Mouse (Mus musculus) layer of hippocampus, adult 2 months (tissue): Measurements from ENCODE around the gene Gne. TPM values are rescaled to one million over a fixed set of nuclear protein-coding genes. Genes with fewer than 3 reads are reported as not detected.

ENCODE experiments used
- DNase-seq, 2 experiments: peaks; one replicate each; pipeline ENCODE4 v3.0.0; 2022; ENCODE audit warnings: low spot score in 2 of 2
- H3K27ac ChIP-seq: fragments of 200-600 bp; 2 replicates; pipeline ENCODE4 v1.8.1; 2022
- H3K4me3 ChIP-seq: fragments of 200-600 bp; 2 replicates; pipeline ENCODE4 v1.8.1; 2022; ENCODE audit warnings: mild to moderate bottlenecking
- CTCF ChIP-seq: fragments of 200-600 bp; conservative IDR thresholded peaks from 2 replicates; pipeline ENCODE4 v1.8.1; 2022; ENCODE audit warnings: antibody characterized with exemption, mild to moderate bottlenecking, moderate library complexity
- total RNA-seq, 2 experiments: library from RNA; stranded (reverse); gene quantifications; 2 replicates each; pipeline ENCODE4 v1.2.3; 2021

Gne gene
- total RNA-seq, 2 experiments from 2014 or later = 47.4 to 53.1 TPM

- 0 out of 2 replicates have a peak overlapping the region, but pooled peaks have one; percentile 11 for H3K27ac ChIP-seq
- H3K4me3 ChIP-seq = no peak overlapping the region
- no peak for TF ChIP-seq CTCF
- no peak for DNase-seq
Measured at GRCm38 (mm10) chr4:44031521-44031920, 52.5 kb downstream of the Gne start.

GRCm38 (mm10) chr4:44029661-44030066 lies 54.3 kb downstream of the Gne start:
- H3K4me3 ChIP-seq = no peak overlapping the region
- peak overlapping the region; percentile 95 for H3K27ac ChIP-seq
- no peak for DNase-seq
- peak; percentile 41 for TF ChIP-seq CTCF

GRCm38 (mm10) chr4:44028303-44029135 lies 55.5 kb downstream of the Gne start:
- H3K4me3 ChIP-seq = peak overlapping the region; percentile 5; the same call in 1 of the 2 replicates
- peak; percentile 68 to 74 for DNase-seq
- peak overlapping the region; percentile 95 for H3K27ac ChIP-seq
- no peak for TF ChIP-seq CTCF

- Histone ChIP-seq H3K4me3 (no peak overlapping the region), H3K27ac (no peak overlapping the region)
- TF ChIP-seq CTCF = no peak
- DNase-seq = no peak
Measured at GRCm38 (mm10) chr4:44025570-44025969, 58.4 kb downstream of the Gne start.

- Histone ChIP-seq H3K4me3 (no peak overlapping the region), H3K27ac (no peak overlapping the region)
- TF ChIP-seq CTCF = no peak
- DNase-seq = no peak
Measured at GRCm38 (mm10) chr4:44024241-44024640, 59.7 kb downstream of the Gne start.

- H3K4me3 ChIP-seq = no peak overlapping the region
- DNase-seq = no peak
- TF ChIP-seq CTCF = no peak
Measured at GRCm38 (mm10) chr4:44023681-44024080, 60.3 kb downstream of the Gne start.

GRCm38 (mm10) chr4:44022766-44023165 lies 61.2 kb downstream of the Gne start:
- no peak overlapping the region for H3K4me3 ChIP-seq
- DNase-seq = no peak
- no peak for TF ChIP-seq CTCF
- no peak overlapping the region for H3K27ac ChIP-seq

More at GRCm38 (mm10) chr4:44023681-44024080, 60.3 kb downstream of the Gne start:
- H3K27ac ChIP-seq = no peak overlapping the region

GRCm38 (mm10) chr4:44022323-44022722 lies 61.7 kb downstream of the Gne start:
- DNase-seq = no peak
- Histone ChIP-seq H3K27ac (no peak overlapping the region), H3K4me3 (no peak overlapping the region)
- TF ChIP-seq CTCF = no peak

GRCm38 (mm10) chr4:44016791-44017190 lies 67.2 kb downstream of the Gne start:
- H3K4me3 ChIP-seq = no peak overlapping the region

GRCm38 (mm10) chr4:44016071-44016470 lies 67.9 kb downstream of the Gne start:
- Histone ChIP-seq H3K4me3 (no peak overlapping the region), H3K27ac (no peak overlapping the region)
- TF ChIP-seq CTCF = no peak
- no peak for DNase-seq

More at GRCm38 (mm10) chr4:44016791-44017190, 67.2 kb downstream of the Gne start:
- no peak overlapping the region for H3K27ac ChIP-seq
- DNase-seq = no peak
- no peak for TF ChIP-seq CTCF

- no peak for DNase-seq
- no peak for TF ChIP-seq CTCF
- H3K27ac ChIP-seq = peak overlapping the region; percentile 96; the same call in 1 of the 2 replicates
Measured at GRCm38 (mm10) chr4:44013391-44014070, 70.4 kb downstream of the Gne start.

GRCm38 (mm10) chr4:44012376-44013367 lies 71.3 kb downstream of the Gne start:
- DNase-seq = peak; percentile 93 to 98
- peak; percentile 22 for TF ChIP-seq CTCF
- peak overlapping the region; percentile 78 for H3K4me3 ChIP-seq
- H3K27ac ChIP-seq = peak overlapping the region; percentile 96

More at GRCm38 (mm10) chr4:44013391-44014070, 70.4 kb downstream of the Gne start:
- H3K4me3 ChIP-seq = peak overlapping the region; percentile 78
